Mouse (Mus musculus) small intestine, adult 2 months (tissue): ENCODE data around the gene Tradd. TPM values are rescaled to one million over a fixed set of nuclear protein-coding genes. Genes with fewer than 3 reads are reported as not detected.

Source experiments
- H3K27ac ChIP-seq: fragments of 200-500 bp; 2 replicates; pipeline ENCODE4 v1.5.1; 2012; ENCODE audit warnings: low read depth, low read length, control low read depth, inconsistent platforms; ENCODE audit not compliant: insufficient read depth
- H3K27me3 ChIP-seq: fragments of 200-500 bp; 2 replicates; pipeline ENCODE4 v1.6.1; 2012; ENCODE audit warnings: mild to moderate bottlenecking, moderate library complexity, low read length, inconsistent platforms; ENCODE audit not compliant: control insufficient read depth, insufficient read depth
- H3K36me3 ChIP-seq: fragments of 200-500 bp; 2 replicates; pipeline ENCODE4 v1.6.1; 2012; ENCODE audit warnings: mild to moderate bottlenecking, low read length, control low read depth, inconsistent platforms; ENCODE audit not compliant: control insufficient read depth, insufficient read depth
- H3K4me1 ChIP-seq: fragments of 200-500 bp; 2 replicates; pipeline ENCODE4 v1.6.1; 2012; ENCODE audit warnings: low read length, inconsistent platforms, mixed read lengths; ENCODE audit not compliant: control insufficient read depth, insufficient read depth, insufficient read length
- H3K4me3 ChIP-seq: fragments of 200-500 bp; 2 replicates; pipeline ENCODE4 v1.5.1; 2012; ENCODE audit warnings: low read depth, mild to moderate bottlenecking, control low read depth, inconsistent platforms, low read length, moderate library complexity
- CTCF ChIP-seq: fragments of 200-500 bp; IDR thresholded peaks from 2 replicates; pipeline ENCODE4 v1.5.1; 2012; ENCODE audit warnings: low read depth, mild to moderate bottlenecking, control low read depth, inconsistent platforms, low read length, moderate library complexity, mixed read lengths; ENCODE audit not compliant: insufficient replicate concordance, insufficient read length; ENCODE audit errors: extremely low read depth
- POLR2A ChIP-seq: fragments of 200-500 bp; IDR thresholded peaks from 2 replicates; pipeline ENCODE4 v1.6.1; 2012; ENCODE audit warnings: low read depth, mild to moderate bottlenecking, control low read depth, inconsistent platforms, low read length, moderate library complexity
- WGBS: fragments of 180-500 bp; shearing (Covaris S2); methylation state at CpG from one replicate; pipeline ENCODE4 v1.1.7; 2018; 5-methylcytosine and 5-hydroxymethylcytosine counted together
- polyA plus RNA-seq: library from polyadenylated mRNA; depleted of rRNA; stranded (reverse); fragments of >200 nt; gene quantifications from 2 replicates; pipeline ENCODE4 v1.2.3, GENCODE M21; 2012; rRNA removed

The Tradd gene
- 62.7 and 112 TPM in 2 replicates for polyA plus RNA-seq

GRCm38 (mm10) chr8:105264024-105264982 is at the start of gene Tradd, which contains the start of gene Fbxl8:
Tradd (minus strand) TSS chr8:105264609.
Fbxl8 (plus strand) TSS chr8:105264648.
- peak within 1 kb of the TSS; percentile 86 for H3K27ac ChIP-seq
- under 1% methylated on average over 54 of the region's 54 CpGs for WGBS
- H3K36me3 ChIP-seq = peaks cover 21% of the 10 kb centered on the region

GRCm38 (mm10) chr8:105313622-105314402 is 49.4 kb upstream of the Tradd start:
- Histone ChIP-seq H3K27ac (no peak overlapping the region), H3K4me1 (no peaks in the 10 kb centered on the region), H3K4me3 (no peak overlapping the region), H3K36me3 (peaks cover 15% of the 10 kb centered on the region), H3K27me3 (no peaks in the 10 kb centered on the region)
- 86% methylated on average over 9 of the region's 9 CpGs for WGBS
- TF ChIP-seq POLR2A (no peak), CTCF (no peak)

More at GRCm38 (mm10) chr8:105264024-105264982, at the start of gene Tradd, which contains the start of gene Fbxl8:
- 0 out of 2 replicates have a peak, but pooled peaks have one; percentile 15 for TF ChIP-seq CTCF
- peak; percentile 76 for TF ChIP-seq POLR2A
- Histone ChIP-seq H3K27me3 (no peaks in the 10 kb centered on the region), H3K4me3 (peak within 1 kb of the TSS; percentile 99), H3K4me1 (peaks cover 34% of the 10 kb centered on the region)

GRCm38 (mm10) chr8:105312891-105313481 is 48.6 kb upstream of the Tradd start:
- Histone ChIP-seq H3K4me1 (no peaks in the 10 kb centered on the region), H3K27me3 (no peaks in the 10 kb centered on the region), H3K27ac (no peak overlapping the region), H3K4me3 (no peak overlapping the region), H3K36me3 (peaks cover 22% of the 10 kb centered on the region)
- no peak for TF ChIP-seq CTCF
- TF ChIP-seq POLR2A = no peak
- WGBS = 84% methylated on average over 8 of the region's 8 CpGs

- H3K4me1 ChIP-seq = no peaks in the 10 kb centered on the region
- H3K27ac ChIP-seq = no peak overlapping the region
- no peak overlapping the region for H3K4me3 ChIP-seq
- peaks cover 30% of the 10 kb centered on the region for H3K36me3 ChIP-seq
- H3K27me3 ChIP-seq = no peaks in the 10 kb centered on the region
- TF ChIP-seq POLR2A (no peak), CTCF (no peak)
- WGBS = 87% methylated on average over 1 of the region's 1 CpGs
These were observed 47.3 kb upstream of the Tradd start for GRCm38 (mm10) chr8:105311718-105312117.

GRCm38 (mm10) chr8:105310118-105310517 is 45.7 kb upstream of the Tradd start:
- TF ChIP-seq POLR2A (no peak), CTCF (no peak)
- Histone ChIP-seq H3K27me3 (no peaks in the 10 kb centered on the region), H3K27ac (no peak overlapping the region), H3K4me1 (peaks cover 4% of the 10 kb centered on the region), H3K36me3 (peaks cover 28% of the 10 kb centered on the region), H3K4me3 (no peak overlapping the region)
- WGBS = 88% methylated on average over 8 of the region's 8 CpGs

- Histone ChIP-seq H3K27me3 (no peaks in the 10 kb centered on the region), H3K4me1 (peaks cover 9% of the 10 kb centered on the region), H3K36me3 (peaks cover 33% of the 10 kb centered on the region), H3K4me3 (no peak overlapping the region), H3K27ac (no peak overlapping the region)
- TF ChIP-seq POLR2A (no peak), CTCF (no peak)
- WGBS = 89% methylated on average over 15 of the region's 15 CpGs
These were observed 44.9 kb upstream of the Tradd start for GRCm38 (mm10) chr8:105309142-105309847.
